In the genomic region with DNA sequence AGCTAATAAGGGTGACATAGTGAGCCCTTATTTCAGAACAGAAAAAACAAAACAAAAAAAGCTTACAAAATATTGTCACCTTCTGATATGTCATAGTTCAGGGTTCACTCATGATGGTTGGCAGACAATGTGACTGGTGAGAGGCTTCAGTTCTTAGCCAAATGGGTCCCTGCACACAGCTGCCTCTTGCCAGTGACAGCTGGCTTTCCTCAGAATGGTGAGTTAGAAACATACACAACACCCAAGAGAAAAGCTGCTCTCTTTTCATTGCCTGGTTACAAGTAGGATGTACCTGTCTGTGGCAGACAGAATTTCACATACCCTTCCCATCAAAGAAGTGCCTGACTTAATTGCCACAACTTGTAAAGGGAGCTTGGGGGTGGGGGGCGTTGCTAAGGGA, we compare ENCODE assay signal across 12 mouse cellular contexts. TPM values are rescaled to one million over a fixed set of nuclear protein-coding genes. Genes with fewer than 3 reads are reported as not detected.
DNase-seq lines count a peak whose midpoint lies in the region; ATAC-seq lines count a peak whose summit lies in the region.
"Had no signal": no experiment of that assay in that cellular context is flagged by ENCODE, and none has a peak within 500 bp of the region (broad histone marks: within the 10 kb centered on the region; RNA-seq: fewer than 3 reads in every experiment).

No protein-coding gene starts in this region.

- H3K9me3 ChIP-seq in heart, embryonic 10.5 days: no peaks in the 10 kb centered on the region
- H3K9me3 ChIP-seq in lung, embryonic 16.5 days (ENCODE audit: control insufficient read depth, low read length): no peaks in the 10 kb centered on the region
- H3K9me3 ChIP-seq: forebrain, embryonic 10.5 days had no signal

- 63% methylated on average over 1 of the region's 1 CpGs for WGBS in heart, embryonic 10.5 days
- WGBS in lung, embryonic 16.5 days: 32% methylated on average over 1 of the region's 1 CpGs

- DNase-seq in heart, embryonic 10.5 days (ENCODE audit: low spot score): no peak
- no peak for DNase-seq in heart, postnatal 4 days
- DNase-seq in lung, adult 18-20 months: no peak
- DNase-seq in adipocyte (ENCODE audit: low spot score): peak; percentile 6
- peak; percentile 15 for DNase-seq in lung, postnatal 25 days (ENCODE audit: low spot score)
- DNase-seq in frontal cortex, postnatal 10 days (ENCODE audit: low spot score in 2 of 2): no peak
- no peak for DNase-seq in ovary, postnatal 10 days (ENCODE audit: low spot score)

- no peak for ATAC-seq in lung, embryonic 16.5 days (ENCODE audit: low read depth)
- ATAC-seq: inflammation-experienced regulatory T-cells, adult 6 months had no signal

- peak overlapping the region; percentile 49; the same call in 1 of the 2 replicates for H3K4me3 ChIP-seq in heart, embryonic 10.5 days
- H3K4me3 ChIP-seq in lung, embryonic 16.5 days (ENCODE audit: low read length): no peak overlapping the region

- H3K4me2 ChIP-seq in lung, embryonic 16.5 days (ENCODE audit: low read depth, low read length): peak overlapping the region; percentile 66

- peaks cover 11% of the 10 kb centered on the region; the same call in 1 of the 2 replicates for H3K27me3 ChIP-seq in heart, embryonic 10.5 days (ENCODE audit: insufficient read depth, poor library complexity, severe bottlenecking)
- H3K27me3 ChIP-seq in lung, embryonic 16.5 days (ENCODE audit: control insufficient read depth, insufficient read depth, low read depth, low read length): no peaks in the 10 kb centered on the region; the same call in 1 of the 2 replicates

- H3K27ac ChIP-seq in heart, embryonic 10.5 days: no peak overlapping the region; the same call in 1 of the 2 replicates
- no peak overlapping the region for H3K27ac ChIP-seq in lung, embryonic 16.5 days (ENCODE audit: low read length)
- H3K27ac ChIP-seq: heart, adult 2 months; macrophage had no signal

- H3K9ac ChIP-seq in lung, embryonic 16.5 days (ENCODE audit: low read length): no peak overlapping the region

- H3K4me1 ChIP-seq in heart, embryonic 10.5 days: 0 out of 2 replicates have a peak, but pooled peaks cover 4% of the 10 kb centered on the region
- peaks cover 6% of the 10 kb centered on the region for H3K4me1 ChIP-seq in lung, embryonic 16.5 days (replicated peaks; ENCODE audit: control insufficient read depth, insufficient read depth, low read length)

- H3K36me3 ChIP-seq in heart, embryonic 10.5 days: no peaks in the 10 kb centered on the region
- no peaks in the 10 kb centered on the region for H3K36me3 ChIP-seq in lung, embryonic 16.5 days (ENCODE audit: control insufficient read depth, insufficient read depth, low read length)

RNA-seq across cellular contexts. Expression of a gene that starts 18.5 kb away (rescaled TPM):
- polyA plus RNA-seq in heart, embryonic 10.5 days (2016; fragmentation: Nextera tagmentation; extraction: Ambion mirVana): 12.5 and 19.3 TPM in 2 replicates
- 10 to 100 TPM; 12.4 to 13.1 TPM for total RNA-seq in heart, postnatal 4 days (2021)
- 16.0 and 17.1 TPM in 2 replicates for polyA plus RNA-seq in lung, embryonic 16.5 days (2015; fragmentation: Nextera tagmentation; extraction: Ambion mirVana)

Comparison
In these comparisons a context has a peak if more than half of its experiments do, and no peak if none do; other contexts are left out.
1. DNase-seq: peak in adipocyte (single experiment) and lung, postnatal 25 days (single experiment); none in heart, embryonic 10.5 days (single experiment), heart, postnatal 4 days (single experiment), lung, adult 18-20 months (0 of 2), frontal cortex, postnatal 10 days (0 of 2) and ovary, postnatal 10 days (single experiment).